Mouse (Mus musculus) hematopoietic stem cell, adult 5-6 weeks (primary cell): Measurements from ENCODE around the gene Jdp2. TPM values are rescaled to one million over a fixed set of nuclear protein-coding genes. Genes with fewer than 3 reads are reported as not detected.
"Not testable (repeated sequence)": the region's sequence is repeated elsewhere in the genome, so short reads cannot be mapped to it uniquely, and the experiment has no call there.

Source experiments
- ATAC-seq, 2 experiments: fragments of 125-278 bp in 1 of 2; replicated peaks in 1 of 2; 2 replicates each; pipeline ENCODE4 v1.8.0; 2016 to 2017; ENCODE audit warnings: inconsistent platforms in 2 of 2, mild to moderate bottlenecking in 2 of 2, moderate number of reproducible peaks in 2 of 2, low read depth in 1 of 2, moderate TSS enrichment in 1 of 2; ENCODE audit not compliant: low FRiP score in 2 of 2, poor library complexity in 2 of 2, severe bottlenecking in 2 of 2, insufficient read depth in 1 of 2, low TSS enrichment in 1 of 2
- total RNA-seq: library from RNA; stranded (forward); fragments of 172-1452, 232-1000 nt; gene quantifications from 2 replicates; pipeline ENCODE4 v1.2.3, GENCODE M21; 2017

The Jdp2 gene
- total RNA-seq, 1 experiment from 2014 or later: 36.9 TPM

GRCm38 (mm10) chr12:85659319-85659718 is 60.5 kb downstream of the Jdp2 start:
- ATAC-seq: peak in 1 of 2 experiments; percentile 56; a peak in 2 of 4 replicates

DNA sequence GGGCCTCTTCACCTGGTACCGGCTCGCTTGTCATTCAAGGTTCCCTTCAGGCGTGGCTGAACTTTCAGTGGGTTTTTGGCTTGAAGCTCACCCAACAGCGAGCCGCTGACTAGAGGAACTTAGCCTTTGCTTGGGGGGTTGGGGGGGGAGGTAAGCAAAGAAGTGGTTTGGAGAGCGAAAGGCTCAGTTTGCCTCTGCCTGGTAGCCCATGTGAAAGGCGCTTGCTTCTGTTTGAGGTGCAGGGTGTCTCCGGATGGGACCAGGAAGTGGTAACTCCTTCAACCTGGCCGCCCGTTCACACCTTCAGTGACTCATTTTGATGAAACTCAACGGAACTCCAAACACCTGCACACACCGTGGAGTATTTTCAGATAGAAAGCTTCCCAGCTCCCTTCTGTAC is 62.0 kb downstream of the Jdp2 start:
- peak; percentile 51 to 65 for ATAC-seq

DNA sequence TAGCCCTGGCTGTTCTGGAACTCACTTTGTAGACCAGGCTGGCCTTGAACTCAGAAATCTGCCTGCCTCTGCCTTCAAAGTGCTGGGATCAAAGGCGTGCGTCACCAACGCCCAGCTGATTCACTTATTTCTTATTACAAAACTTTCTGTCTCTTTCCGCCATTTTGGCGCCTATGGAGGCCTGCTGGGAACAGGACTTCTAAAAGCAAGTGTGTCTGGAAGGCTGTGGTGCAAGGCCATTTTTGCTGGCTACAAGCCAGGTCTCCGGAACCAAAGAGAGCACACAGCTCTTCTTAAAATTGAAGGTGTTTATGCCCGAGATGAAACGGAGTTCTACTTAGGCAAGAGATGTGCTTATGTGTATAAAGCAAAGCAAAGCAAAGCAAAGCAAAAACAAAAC is 63.4 kb downstream of the Jdp2 start:
- not testable (repeated sequence) for ATAC-seq

- peak; percentile 56 to 63; a peak in 2 of 4 replicates for ATAC-seq
Measured at GRCm38 (mm10) chr12:85662896-85663295, 64.1 kb downstream of the Jdp2 start.

DNA sequence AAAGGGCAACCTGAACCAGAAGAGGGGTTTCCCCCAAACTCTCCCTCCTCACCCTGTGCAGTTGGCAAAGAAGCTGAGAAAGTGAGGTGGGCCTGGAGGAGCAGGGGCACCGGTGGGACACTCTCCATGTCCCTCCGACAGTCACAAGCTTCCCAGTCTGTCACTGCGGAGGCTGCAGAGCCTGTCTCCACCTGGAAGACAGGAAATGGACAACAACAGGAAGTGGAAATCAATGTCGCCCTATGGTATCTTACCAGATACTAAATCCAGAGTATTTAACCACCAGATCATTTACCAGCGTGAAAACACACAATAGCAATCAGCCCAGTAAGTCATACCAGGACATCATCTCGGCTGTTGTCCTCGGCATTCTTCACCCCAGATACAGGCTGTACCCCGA is 67.3 kb downstream of the Jdp2 start:
- no peak for ATAC-seq

GRCm38 (mm10) chr12:85667071-85667470 is 68.2 kb downstream of the Jdp2 start:
- ATAC-seq: no peak

- no peak for ATAC-seq
Measured at GRCm38 (mm10) chr12:85668696-85669095, 69.9 kb downstream of the Jdp2 start.

- peak; percentile 66 to 77 for ATAC-seq
Measured at GRCm38 (mm10) chr12:85670080-85670479, 71.3 kb downstream of the Jdp2 start.

DNA sequence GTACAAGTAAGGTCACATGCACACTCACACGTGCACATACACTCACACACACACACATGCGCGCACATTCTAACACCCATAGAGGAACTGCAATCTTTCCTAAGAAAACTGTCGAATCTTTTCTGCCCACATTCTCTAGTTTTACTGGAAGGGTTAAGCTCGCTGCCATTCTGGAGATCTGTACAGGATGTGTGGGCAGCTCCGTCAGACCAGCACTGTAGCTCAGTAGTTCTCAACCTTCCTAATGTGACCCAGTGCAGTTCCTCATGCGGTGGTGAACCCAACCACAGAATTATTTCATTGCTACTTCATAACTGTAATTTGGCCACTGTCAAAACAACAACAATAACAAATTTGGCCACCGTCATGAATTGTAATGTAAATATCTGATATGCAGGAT is 75.1 kb downstream of the Jdp2 start:
- peak; percentile 77 to 84 for ATAC-seq

- no peak for ATAC-seq
Measured at GRCm38 (mm10) chr12:85679117-85679516, 80.3 kb downstream of the Jdp2 start.

DNA sequence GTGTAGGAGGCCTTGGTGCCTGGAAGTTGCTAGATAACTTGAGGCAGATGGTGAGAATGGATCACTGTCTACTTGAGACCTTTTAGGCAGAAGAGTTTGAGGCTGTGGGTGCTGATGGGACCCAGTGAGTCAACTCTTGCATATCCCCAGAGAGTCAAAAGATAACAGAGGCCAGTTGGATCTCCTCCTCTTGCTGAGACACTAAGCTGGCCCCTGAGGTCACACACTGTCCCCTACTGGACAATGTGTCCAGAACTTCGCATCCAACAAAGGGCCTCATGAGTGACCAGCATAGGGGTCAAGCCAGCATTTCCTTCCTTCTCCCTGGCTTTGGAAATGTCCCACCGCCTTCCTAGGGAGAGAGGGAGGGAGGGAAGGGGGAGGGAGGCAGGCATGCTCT is 81.0 kb downstream of the Jdp2 start:
- ATAC-seq: no peak

GRCm38 (mm10) chr12:85682328-85682727 is 83.5 kb downstream of the Jdp2 start:
- ATAC-seq: no peak

DNA sequence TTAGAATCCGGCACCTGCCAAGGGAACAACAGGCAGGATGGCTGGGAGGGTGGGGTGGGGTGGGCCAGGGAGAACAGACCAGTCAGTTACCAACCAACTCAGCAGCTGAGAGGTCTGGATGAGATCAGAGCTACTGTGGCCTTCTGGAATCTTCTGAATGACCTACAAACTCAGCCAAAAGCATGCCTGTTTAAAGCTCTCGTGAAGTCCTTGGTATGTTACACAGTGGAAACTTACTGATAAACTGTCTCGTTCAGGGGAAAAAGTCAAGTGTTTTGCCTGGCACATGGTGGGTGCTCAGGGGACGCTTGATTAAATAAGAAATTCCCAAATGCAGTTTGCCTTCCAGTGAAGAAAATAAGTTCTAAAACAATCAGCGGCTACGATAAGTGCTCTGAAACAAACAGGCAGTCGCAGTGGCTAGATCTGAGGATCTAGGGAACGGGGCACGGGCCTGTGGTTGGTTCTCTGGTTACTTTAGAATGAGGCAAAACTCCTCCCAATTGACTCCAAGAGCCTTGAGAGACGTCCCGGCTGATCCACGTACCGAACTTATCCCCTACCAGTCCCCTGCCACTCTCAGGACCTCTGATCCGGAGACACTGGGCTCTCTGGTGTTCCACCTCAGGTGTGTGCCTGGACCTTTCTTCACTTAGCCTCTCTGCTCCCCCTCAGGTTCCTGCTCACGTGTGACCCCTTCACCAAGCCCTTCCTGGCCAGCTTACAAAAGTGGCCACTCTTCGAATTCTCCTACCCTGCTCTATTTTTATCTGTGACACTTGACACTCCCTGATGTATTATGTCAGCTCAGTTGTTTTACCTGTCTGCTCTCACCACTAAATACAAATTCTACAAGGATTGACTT is 85.8 kb downstream of the Jdp2 start:
- no peak for ATAC-seq

- ATAC-seq: peak; percentile 68 to 77
Measured at GRCm38 (mm10) chr12:85686466-85687216, 87.8 kb downstream of the Jdp2 start, which contains the start of gene Batf. Batf (plus strand) TSS chr12:85686669.

- no peak for ATAC-seq
Measured at GRCm38 (mm10) chr12:85687217-85687533, 88.3 kb downstream of the Jdp2 start.

GRCm38 (mm10) chr12:85687846-85688245 is 89.0 kb downstream of the Jdp2 start:
- ATAC-seq: no peak; a peak in 1 of 4 replicates
